Mouse (Mus musculus) layer of hippocampus, adult 11-12 months (tissue): ENCODE measurements around the gene Stk38.
"Not testable (repeated sequence)": the region's sequence is repeated elsewhere in the genome, so short reads cannot be mapped to it uniquely, and the experiment has no call there.

Experiments
- DNase-seq: peaks from one replicate; pipeline ENCODE4 v3.0.0; 2022; ENCODE audit warnings: low spot score

The Stk38 gene

GRCm38 (mm10) chr17:29008326-29008650 lies 493 bp upstream of the Stk38 start:
- no peak for DNase-seq

- DNase-seq: peak; percentile 28
Measured at GRCm38 (mm10) chr17:29007243-29007640, 553 bp downstream of the Stk38 start.

DNA sequence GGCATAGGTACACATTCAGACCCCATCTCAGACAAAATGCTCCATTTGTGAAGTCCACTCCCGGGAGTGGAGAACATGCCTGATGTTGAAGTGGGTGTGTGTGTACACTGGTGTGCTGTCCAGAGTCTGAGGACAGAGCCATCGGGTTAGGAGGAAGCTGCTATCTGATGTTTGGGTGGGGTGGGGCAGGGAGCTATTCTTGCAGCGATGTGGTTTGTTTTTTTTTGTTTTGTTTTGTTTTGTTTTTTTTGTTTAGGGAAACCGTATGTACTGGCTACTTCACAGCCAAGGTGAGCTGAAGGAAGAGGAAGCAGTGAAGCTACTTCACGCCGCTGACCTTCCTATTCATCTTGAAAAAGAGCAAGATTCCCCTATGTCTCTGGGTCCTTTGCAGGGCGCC lies 983 bp downstream of the Stk38 start:
- no peak for DNase-seq

DNA sequence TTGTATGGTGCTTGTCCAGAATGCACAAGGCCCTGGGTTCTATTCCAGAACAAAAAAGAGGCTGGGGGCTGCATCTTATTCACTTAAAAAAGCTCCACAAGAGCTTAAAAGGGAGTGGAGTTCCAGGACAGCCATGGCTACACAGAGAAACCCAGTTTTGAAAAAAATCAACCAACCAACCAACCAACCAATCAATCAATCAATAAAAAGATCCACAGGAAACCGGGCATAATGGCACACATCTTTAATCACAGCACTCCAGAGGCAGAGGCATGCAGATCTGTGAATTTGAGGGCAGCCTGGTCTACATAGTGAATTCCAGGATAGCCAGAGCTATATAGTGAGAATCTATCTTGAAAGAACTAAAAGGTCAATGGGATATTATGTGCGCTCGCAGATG lies 2.8 kb downstream of the Stk38 start:
- no peak for DNase-seq

- DNase-seq: no peak
Measured at GRCm38 (mm10) chr17:29003740-29004139, 4.1 kb downstream of the Stk38 start.

DNA sequence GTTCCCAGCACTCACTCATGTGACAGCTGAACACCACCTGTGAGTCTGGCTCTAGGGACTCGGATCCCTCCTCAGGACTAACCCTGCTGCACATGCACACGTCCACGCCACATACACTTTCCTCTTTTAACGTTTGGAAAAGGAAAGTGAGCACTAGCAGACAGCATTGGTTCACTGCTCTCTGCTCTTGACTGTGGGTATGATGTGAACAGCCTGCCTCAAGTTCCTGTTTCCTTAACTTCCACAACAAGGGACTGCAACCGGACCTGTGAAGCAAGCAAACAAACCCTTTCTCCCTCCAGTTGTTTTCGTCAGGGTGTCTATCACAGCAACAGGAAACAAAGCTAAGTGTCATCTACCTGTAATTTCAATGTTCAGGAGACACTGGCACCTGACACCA lies 7.3 kb downstream of the Stk38 start:
- DNase-seq: no peak

- no peak for DNase-seq
Measured at GRCm38 (mm10) chr17:28994615-28995014, 13.2 kb downstream of the Stk38 start.

DNA sequence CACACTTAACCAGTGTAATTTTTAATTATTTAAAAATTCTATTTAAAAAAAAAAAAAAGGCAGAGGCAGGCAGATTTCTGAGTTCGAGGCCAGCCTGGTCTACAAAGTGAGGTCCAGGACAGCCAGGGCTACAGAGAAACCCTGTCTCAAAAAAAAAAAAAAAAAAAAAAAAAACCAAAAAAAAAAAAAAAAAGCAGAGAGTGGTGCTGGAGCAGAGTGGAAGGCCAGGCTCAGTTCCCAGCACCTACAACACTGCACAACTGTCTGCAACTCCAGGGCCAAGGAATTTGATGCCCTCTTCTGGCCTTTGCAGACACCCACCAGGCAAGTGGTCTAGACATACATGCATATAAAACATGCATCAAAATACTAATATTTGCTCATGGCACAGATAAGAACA lies 14.8 kb downstream of the Stk38 start:
- DNase-seq: not testable (repeated sequence)

DNA sequence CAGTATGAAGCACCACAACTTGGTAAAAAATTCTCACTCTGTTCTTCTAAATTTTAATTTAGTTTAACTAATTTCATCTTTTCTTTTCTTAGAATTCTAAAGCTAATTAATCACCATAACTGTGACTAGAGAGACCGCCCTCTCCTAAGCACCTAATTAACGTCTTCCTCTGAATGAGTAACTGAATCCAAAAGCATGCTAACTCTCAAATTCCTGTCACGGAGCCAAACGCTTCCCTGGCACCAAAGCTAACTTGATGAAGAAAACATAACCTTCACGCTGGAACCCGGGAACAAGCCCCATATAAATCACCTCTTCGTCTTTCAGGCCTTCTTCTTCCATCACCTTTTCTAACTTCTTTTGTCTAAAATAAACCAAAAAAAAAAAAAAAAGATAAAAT lies 15.7 kb downstream of the Stk38 start:
- no peak for DNase-seq

- DNase-seq: no peak
Measured at GRCm38 (mm10) chr17:28991286-28991685, 16.5 kb downstream of the Stk38 start.

DNA sequence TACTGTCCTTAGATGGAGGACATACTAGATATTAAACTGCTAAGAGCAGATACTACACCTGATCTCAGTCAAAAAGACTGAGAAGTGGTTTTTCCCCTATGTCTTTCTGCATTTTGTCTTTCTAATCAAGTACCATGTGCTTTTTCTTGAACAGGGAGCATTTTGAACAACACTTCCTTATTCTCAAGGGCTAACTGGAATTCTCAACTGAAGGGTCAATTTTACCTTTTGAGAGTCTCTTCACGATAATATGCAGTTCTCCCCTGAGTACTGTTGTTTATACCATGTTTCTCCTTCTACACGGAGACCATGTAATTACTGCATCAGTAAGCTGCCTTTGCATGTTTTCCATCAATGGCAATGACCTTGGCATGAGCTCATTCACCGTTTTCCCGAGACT lies 17.7 kb downstream of the Stk38 start:
- DNase-seq: no peak

DNA sequence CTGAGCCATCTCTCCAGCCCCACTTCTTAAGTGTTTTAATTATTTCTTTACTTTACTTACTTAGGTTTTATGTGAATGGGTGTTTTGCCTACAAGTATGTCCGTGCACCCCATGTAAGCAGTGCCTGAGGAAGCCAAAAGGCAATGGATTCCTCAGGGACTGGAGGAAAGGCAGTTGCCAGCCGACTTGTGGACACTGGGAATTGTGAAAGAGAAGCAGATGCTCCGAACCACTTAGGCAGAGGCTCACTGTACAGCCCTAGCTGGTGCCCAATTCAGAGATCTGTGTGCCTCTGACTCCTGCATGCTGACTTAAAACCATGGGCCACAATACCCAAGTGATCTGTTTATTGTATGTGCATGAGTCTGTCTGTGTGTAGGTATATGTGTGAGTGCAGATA lies 18.8 kb downstream of the Stk38 start:
- no peak for DNase-seq

- DNase-seq: no peak
Measured at GRCm38 (mm10) chr17:28988291-28988690, 19.5 kb downstream of the Stk38 start.

DNA sequence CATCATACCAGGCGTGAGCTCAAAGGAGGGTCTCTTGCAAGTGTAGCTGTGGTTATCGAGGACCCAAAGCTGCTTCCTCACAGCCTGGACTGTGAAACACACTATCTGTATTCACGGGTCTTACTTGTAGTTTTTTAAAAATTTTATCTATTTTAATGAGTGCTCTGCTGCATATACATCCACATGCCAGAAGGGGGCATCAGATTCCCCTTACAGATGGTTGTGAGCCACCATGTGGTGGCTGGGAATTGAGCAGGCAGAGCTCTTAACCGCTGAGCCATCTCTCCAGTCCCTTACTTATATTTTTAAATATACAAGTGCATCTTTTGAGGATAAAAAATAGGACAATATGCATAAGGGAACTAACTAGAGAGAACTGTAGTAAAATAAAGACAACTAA lies 20.1 kb downstream of the Stk38 start:
- DNase-seq: no peak

GRCm38 (mm10) chr17:28986833-28987232 lies 21.0 kb downstream of the Stk38 start:
- DNase-seq: no peak

GRCm38 (mm10) chr17:28984724-28985420 lies 22.9 kb downstream of the Stk38 start:
- DNase-seq: no peak

- no peak for DNase-seq
Measured at GRCm38 (mm10) chr17:28982591-28982990, 25.2 kb downstream of the Stk38 start.

GRCm38 (mm10) chr17:28981081-28981480 lies 26.7 kb downstream of the Stk38 start:
- DNase-seq: no peak

DNA sequence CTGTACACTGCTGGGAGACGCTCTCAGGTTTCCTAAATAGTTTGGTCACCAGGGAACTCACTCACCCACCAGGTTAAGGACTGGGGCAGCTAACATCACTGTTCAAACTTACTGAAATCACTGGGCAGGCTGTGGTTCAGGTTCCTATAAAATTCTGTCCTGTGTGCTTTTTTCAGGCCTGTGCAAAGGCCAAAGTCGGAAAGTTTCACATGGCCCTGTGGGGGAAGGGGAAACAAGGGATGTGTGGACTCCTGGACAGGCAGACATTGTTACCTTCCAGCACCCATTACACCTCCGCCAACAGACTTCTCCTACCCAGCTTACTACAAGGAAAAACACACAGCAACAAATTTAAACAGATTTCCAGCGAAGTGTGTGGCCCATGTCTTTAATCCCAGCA lies 28.7 kb downstream of the Stk38 start:
- no peak for DNase-seq

GRCm38 (mm10) chr17:28970122-28970521 lies 37.7 kb downstream of the Stk38 start:
- no peak for DNase-seq

GRCm38 (mm10) chr17:28967021-28967610 lies 40.7 kb downstream of the Stk38 start:
- DNase-seq: no peak

DNA sequence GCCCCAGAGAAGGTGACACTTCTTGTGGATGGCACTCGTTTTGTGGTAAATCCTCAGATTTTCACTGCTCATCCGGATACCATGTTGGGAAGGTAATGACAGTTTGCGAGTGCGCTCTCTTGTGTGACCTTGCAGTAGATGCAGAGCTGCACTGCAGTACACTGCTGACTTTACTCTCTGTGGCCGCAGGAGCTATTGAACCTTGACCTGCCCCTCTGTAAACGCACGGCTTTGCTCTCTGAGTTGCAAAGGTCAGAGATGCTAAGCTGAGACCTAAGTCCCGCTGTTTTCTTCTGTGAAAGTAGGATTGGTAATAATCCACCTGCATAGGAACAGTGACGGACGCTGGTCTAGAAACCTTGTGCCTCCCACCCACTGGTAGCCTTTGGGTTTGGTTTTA lies 46.2 kb downstream of the Stk38 start:
- no peak for DNase-seq

DNA sequence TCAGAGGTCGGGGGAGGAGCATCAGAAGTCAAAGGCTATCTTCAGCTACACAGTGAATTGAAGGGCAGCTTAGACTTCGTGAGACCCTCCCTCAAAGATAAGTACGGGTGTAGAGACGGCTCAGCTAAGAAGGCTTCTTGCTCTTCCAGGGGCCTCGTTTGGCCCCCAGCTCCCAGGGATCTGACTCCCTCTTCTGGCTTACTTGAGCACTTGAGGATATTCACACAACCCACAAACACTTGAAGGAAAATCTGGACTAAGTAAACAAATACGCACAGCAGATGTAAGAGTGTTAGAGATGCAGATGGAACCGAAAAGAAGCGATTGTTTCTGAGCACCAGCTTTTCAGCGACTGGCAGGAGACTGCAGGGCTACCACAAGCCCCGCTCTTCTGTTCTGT lies 47.2 kb downstream of the Stk38 start:
- DNase-seq: no peak

- DNase-seq: no peak
Measured at GRCm38 (mm10) chr17:28954416-28954815, 53.4 kb downstream of the Stk38 start.
